Mouse (Mus musculus): ENCODE data around the gene Scand1. TPM values are rescaled to one million over a fixed set of nuclear protein-coding genes. Genes with fewer than 3 reads are reported as not detected.

The Scand1 gene
- polyA plus RNA-seq, 1 experiment from 2014 or later = 187 TPM

GRCm38 (mm10) chr2:156304351-156304750, 8.2 kb downstream of the Scand1 start:
- no peak overlapping the region for H3K27ac ChIP-seq (ENCODE audit: low read depth, low read length)
- H3K9me3 ChIP-seq (ENCODE audit: control insufficient read depth) = no peaks in the 10 kb centered on the region
- no peak for TF ChIP-seq CTCF (IDR thresholded peaks at IDR 0.05; ENCODE audit: low read depth)
- H3K27me3 ChIP-seq (replicated peaks; ENCODE audit: control insufficient read depth, insufficient read depth, low read length) = no peaks in the 10 kb centered on the region
- no peak overlapping the region for H3K4me3 ChIP-seq (ENCODE audit: low read depth, low read length)
- 90% methylated on average over 4 of the region's 4 CpGs for WGBS
- H3K4me1 ChIP-seq (replicated peaks; ENCODE audit: control insufficient read depth, insufficient read depth, low read length) = no peaks in the 10 kb centered on the region
- H3K4me2 ChIP-seq (replicated peaks; ENCODE audit: low read depth) = no peak overlapping the region
- no peak for ATAC-seq
- no peak overlapping the region for H3K9ac ChIP-seq (ENCODE audit: low read depth, low read length)
- H3K36me3 ChIP-seq (ENCODE audit: control insufficient read depth, insufficient read depth) = peaks cover 31% of the 10 kb centered on the region; the same call in 1 of the 2 replicates

GRCm38 (mm10) chr2:156302063-156302462, 10.4 kb downstream of the Scand1 start:
- Histone ChIP-seq H3K4me1 (replicated peaks; ENCODE audit: control insufficient read depth, insufficient read depth, low read length) (no peaks in the 10 kb centered on the region), H3K27me3 (replicated peaks; ENCODE audit: control insufficient read depth, insufficient read depth, low read length) (no peaks in the 10 kb centered on the region), H3K9me3 (ENCODE audit: control insufficient read depth) (no peaks in the 10 kb centered on the region), H3K4me3 (ENCODE audit: low read depth, low read length) (no peak overlapping the region), H3K27ac (ENCODE audit: low read depth, low read length) (no peak overlapping the region), H3K36me3 (ENCODE audit: control insufficient read depth, insufficient read depth) (peaks cover 49% of the 10 kb centered on the region; the same call in 1 of the 2 replicates), H3K9ac (ENCODE audit: low read depth, low read length) (no peak overlapping the region), H3K4me2 (replicated peaks; ENCODE audit: low read depth) (no peak overlapping the region)
- ATAC-seq = no peak
- 84% methylated on average over 4 of the region's 4 CpGs for WGBS
- TF ChIP-seq CTCF (IDR thresholded peaks at IDR 0.05; ENCODE audit: low read depth) = no peak

- no peaks in the 10 kb centered on the region for H3K27me3 ChIP-seq (replicated peaks; ENCODE audit: control insufficient read depth, insufficient read depth, low read length)
- no peak overlapping the region for H3K4me3 ChIP-seq (ENCODE audit: low read depth, low read length)
- H3K9ac ChIP-seq (ENCODE audit: low read depth, low read length) = no peak overlapping the region
- TF ChIP-seq CTCF (IDR thresholded peaks at IDR 0.05; ENCODE audit: low read depth) = no peak
- H3K27ac ChIP-seq (ENCODE audit: low read depth, low read length) = no peak overlapping the region
- 73% methylated on average over 7 of the region's 7 CpGs for WGBS
- 0 out of 2 replicates have a peak, but pooled peaks cover 6% of the 10 kb centered on the region for H3K4me1 ChIP-seq (replicated peaks; ENCODE audit: control insufficient read depth, insufficient read depth, low read length)
- no peak overlapping the region for H3K4me2 ChIP-seq (replicated peaks; ENCODE audit: low read depth)
- no peak for ATAC-seq
- no peaks in the 10 kb centered on the region for H3K9me3 ChIP-seq (ENCODE audit: control insufficient read depth)
- H3K36me3 ChIP-seq (ENCODE audit: control insufficient read depth, insufficient read depth) = peaks cover 40% of the 10 kb centered on the region
Measured at GRCm38 (mm10) chr2:156298458-156298857, 14.0 kb downstream of the Scand1 start.

DNA sequence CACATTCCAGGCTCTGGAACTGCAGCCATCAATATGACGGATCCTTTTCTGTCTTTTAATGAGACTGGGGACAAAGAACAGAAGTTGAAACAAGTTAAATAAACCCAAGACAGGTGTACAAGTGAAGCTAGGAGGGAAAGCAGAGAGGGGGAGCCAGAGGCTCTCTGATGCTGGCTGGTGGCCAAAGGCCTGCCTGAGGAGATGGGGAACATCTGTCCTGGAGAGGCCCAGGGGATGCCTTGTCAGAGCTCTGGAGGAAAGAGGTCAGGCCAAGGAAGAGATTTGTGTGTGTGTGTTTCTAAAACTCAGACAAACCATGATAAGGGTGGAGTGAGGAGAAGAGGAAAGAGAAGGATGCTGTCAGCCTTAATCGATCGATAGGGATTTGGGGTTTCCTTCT, 14.9 kb downstream of the Scand1 start:
- 0 out of 2 replicates have a peak, but pooled peaks cover 6% of the 10 kb centered on the region for H3K4me1 ChIP-seq (replicated peaks; ENCODE audit: control insufficient read depth, insufficient read depth, low read length)
- 67% methylated on average over 3 of the region's 3 CpGs for WGBS
- H3K9me3 ChIP-seq (ENCODE audit: control insufficient read depth) = no peaks in the 10 kb centered on the region
- H3K4me2 ChIP-seq (replicated peaks; ENCODE audit: low read depth) = no peak overlapping the region
- H3K9ac ChIP-seq (ENCODE audit: low read depth, low read length) = no peak overlapping the region
- peak; percentile 41; the same call in 1 of the 2 replicates for TF ChIP-seq CTCF (IDR thresholded peaks at IDR 0.05; ENCODE audit: low read depth)
- H3K27ac ChIP-seq (ENCODE audit: low read depth, low read length) = no peak overlapping the region
- no peak for ATAC-seq
- no peak overlapping the region for H3K4me3 ChIP-seq (ENCODE audit: low read depth, low read length)
- peaks cover 43% of the 10 kb centered on the region for H3K36me3 ChIP-seq (ENCODE audit: control insufficient read depth, insufficient read depth)
- no peaks in the 10 kb centered on the region for H3K27me3 ChIP-seq (replicated peaks; ENCODE audit: control insufficient read depth, insufficient read depth, low read length)

DNA sequence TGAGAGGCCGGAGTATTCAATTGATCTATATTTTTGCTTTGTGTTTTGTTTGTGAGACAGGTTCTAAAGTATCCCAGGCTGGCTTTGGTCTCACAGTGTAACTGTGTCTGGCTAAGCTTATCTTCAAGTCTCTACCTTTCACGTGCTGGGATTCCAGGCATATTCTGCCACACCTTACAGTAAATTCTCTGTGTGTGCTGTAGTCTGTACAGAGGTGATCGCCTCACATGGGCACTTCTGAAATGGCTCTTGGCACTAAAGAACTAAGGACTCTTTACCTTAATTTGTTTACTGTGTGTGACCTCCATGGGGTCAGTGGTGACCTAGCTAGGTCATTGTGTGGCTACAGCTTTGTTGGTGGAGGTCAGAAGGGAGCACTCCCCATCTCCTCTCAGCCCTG, 16.3 kb downstream of the Scand1 start:
- ATAC-seq = peak; percentile 89
- Histone ChIP-seq H3K9ac (ENCODE audit: low read depth, low read length) (no peak overlapping the region), H3K27me3 (replicated peaks; ENCODE audit: control insufficient read depth, insufficient read depth, low read length) (no peaks in the 10 kb centered on the region), H3K4me2 (replicated peaks; ENCODE audit: low read depth) (no peak overlapping the region), H3K4me3 (ENCODE audit: low read depth, low read length) (no peak overlapping the region), H3K9me3 (ENCODE audit: control insufficient read depth) (no peaks in the 10 kb centered on the region), H3K36me3 (ENCODE audit: control insufficient read depth, insufficient read depth) (peaks cover 43% of the 10 kb centered on the region), H3K27ac (ENCODE audit: low read depth, low read length) (peak overlapping the region; percentile 82), H3K4me1 (replicated peaks; ENCODE audit: control insufficient read depth, insufficient read depth, low read length) (0 out of 2 replicates have a peak, but pooled peaks cover 6% of the 10 kb centered on the region)
- 48% methylated on average over 3 of the region's 3 CpGs for WGBS
- no peak for TF ChIP-seq CTCF (IDR thresholded peaks at IDR 0.05; ENCODE audit: low read depth)

- 48% methylated on average over 2 of the region's 2 CpGs for WGBS
- Histone ChIP-seq H3K9ac (ENCODE audit: low read depth, low read length) (no peak overlapping the region), H3K27ac (ENCODE audit: low read depth, low read length) (peak overlapping the region; percentile 82), H3K4me3 (ENCODE audit: low read depth, low read length) (no peak overlapping the region), H3K9me3 (ENCODE audit: control insufficient read depth) (no peaks in the 10 kb centered on the region), H3K36me3 (ENCODE audit: control insufficient read depth, insufficient read depth) (peaks cover 44% of the 10 kb centered on the region), H3K27me3 (replicated peaks; ENCODE audit: control insufficient read depth, insufficient read depth, low read length) (no peaks in the 10 kb centered on the region), H3K4me2 (replicated peaks; ENCODE audit: low read depth) (no peak overlapping the region), H3K4me1 (replicated peaks; ENCODE audit: control insufficient read depth, insufficient read depth, low read length) (0 out of 2 replicates have a peak, but pooled peaks cover 6% of the 10 kb centered on the region)
- peak; percentile 88 for ATAC-seq
- TF ChIP-seq CTCF (IDR thresholded peaks at IDR 0.05; ENCODE audit: low read depth) = no peak
Measured at GRCm38 (mm10) chr2:156295601-156296063, 16.9 kb downstream of the Scand1 start.
